Mouse (Mus musculus) embryonic fibroblast, embryonic 13.5 days (primary cell): ENCODE measurements around the gene Peg10. TPM values are rescaled to one million over a fixed set of nuclear protein-coding genes. Genes with fewer than 3 reads are reported as not detected.
"Not testable (repeated sequence)": the region's sequence is repeated elsewhere in the genome, so short reads cannot be mapped to it uniquely, and the experiment has no call there.

Source experiments
- H3K27ac ChIP-seq: 2 replicates; pipeline ENCODE4 v1.5.1; 2012; ENCODE audit warnings: low read length, control low read depth, inconsistent platforms; ENCODE audit not compliant: insufficient read depth
- H3K4me1 ChIP-seq: 2 replicates; pipeline ENCODE4 v1.6.1; 2011; ENCODE audit warnings: low read length; ENCODE audit not compliant: control insufficient read depth, insufficient read depth
- H3K4me3 ChIP-seq: 2 replicates; pipeline ENCODE4 v1.5.1; 2011; ENCODE audit warnings: mild to moderate bottlenecking, control low read depth, low read length; ENCODE audit not compliant: insufficient read depth
- CTCF ChIP-seq: IDR thresholded peaks from 2 replicates; pipeline ENCODE4 v1.5.1; 2011; ENCODE audit warnings: mild to moderate bottlenecking, control low read depth, low read length, moderate library complexity, borderline replicate concordance; ENCODE audit not compliant: insufficient read depth
- POLR2A ChIP-seq: IDR thresholded peaks from 2 replicates; pipeline ENCODE4 v1.6.1; 2011; ENCODE audit warnings: low read depth, mild to moderate bottlenecking, control low read depth, low read length, moderate library complexity
- polyA plus RNA-seq: library from polyadenylated mRNA; stranded (reverse); fragments of >200 nt; gene quantifications from 2 replicates; pipeline ENCODE4 v1.2.4, GENCODE M21; 2011; ENCODE audit warnings: low read depth; ENCODE audit not compliant: missing spikeins, insufficient read length

The Peg10 gene
- polyA plus RNA-seq, 1 experiment, result 22.9 TPM

DNA sequence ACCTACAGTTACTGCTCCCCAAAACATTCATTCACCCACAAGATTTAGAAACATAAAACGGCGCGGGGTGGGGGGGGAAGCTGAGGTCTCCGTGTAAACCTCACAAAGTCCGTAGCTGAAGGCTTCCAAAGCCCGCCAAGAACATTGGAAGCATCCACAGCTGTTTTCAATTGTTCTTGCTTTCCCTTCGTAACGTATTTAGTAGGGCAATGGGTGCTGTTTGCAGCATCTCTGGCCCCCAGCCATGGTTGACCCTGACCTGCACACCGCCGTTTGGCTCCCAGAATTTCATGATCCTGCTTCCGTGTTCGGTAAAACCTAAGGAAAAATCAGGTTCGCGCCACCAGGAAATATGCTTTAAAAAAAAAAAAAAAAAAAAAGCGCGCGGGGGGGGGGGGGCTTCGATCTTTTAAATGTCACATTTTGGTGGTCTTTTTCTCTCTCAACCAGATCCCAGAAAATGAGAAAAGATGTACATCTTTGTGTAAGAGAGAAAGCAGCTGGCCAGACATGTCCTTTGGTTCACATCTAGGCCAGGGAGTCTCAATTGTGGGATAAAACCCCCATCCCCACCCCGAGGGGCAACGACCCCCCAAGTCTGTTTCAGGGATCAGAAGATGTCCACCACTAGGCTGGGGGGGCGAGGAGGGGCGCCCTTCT is 940 bp upstream of the Peg10 start:
- peak overlapping the region; percentile 55 for H3K4me3 ChIP-seq
- H3K27ac ChIP-seq, result peak overlapping the region; percentile 79
- no peaks in the 10 kb centered on the region for H3K4me1 ChIP-seq
- TF ChIP-seq CTCF, result no peak
- TF ChIP-seq POLR2A, result no peak; the same call in 1 of the 2 replicates

GRCm38 (mm10) chr6:4747677-4748505 is 785 bp downstream of the Peg10 start:
- Histone ChIP-seq H3K4me1 (no peaks in the 10 kb centered on the region), H3K4me3 (peak overlapping the region; percentile 16), H3K27ac (no peak overlapping the region)
- TF ChIP-seq POLR2A, result no peak
- TF ChIP-seq CTCF, result no peak

DNA sequence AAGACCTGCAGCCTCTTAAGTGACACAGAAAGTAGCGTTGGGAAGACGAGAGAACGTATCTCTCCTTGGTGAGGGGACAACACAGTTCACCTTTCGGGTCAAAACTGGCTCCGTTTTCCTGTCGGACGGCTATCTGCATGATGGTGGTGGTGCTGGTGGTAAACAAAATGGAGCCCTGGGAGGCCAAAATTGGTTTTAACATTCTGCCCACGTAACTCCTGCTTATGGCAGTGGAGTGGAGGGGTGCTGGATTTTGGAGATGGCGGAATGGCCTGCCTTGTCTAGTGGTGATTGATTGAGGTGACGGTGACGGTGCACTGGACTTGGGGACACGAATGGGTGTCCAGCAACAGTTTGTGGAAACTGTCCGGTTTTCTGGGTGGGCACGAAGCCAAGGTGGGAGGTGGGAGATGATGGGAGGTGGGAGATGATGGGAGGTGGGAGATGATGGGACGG is 1.4 kb downstream of the Peg10 start:
- no peaks in the 10 kb centered on the region for H3K4me1 ChIP-seq
- no peak for TF ChIP-seq CTCF
- TF ChIP-seq POLR2A, result no peak
- H3K4me3 ChIP-seq, result peak overlapping the region; percentile 16
- H3K27ac ChIP-seq, result no peak overlapping the region

DNA sequence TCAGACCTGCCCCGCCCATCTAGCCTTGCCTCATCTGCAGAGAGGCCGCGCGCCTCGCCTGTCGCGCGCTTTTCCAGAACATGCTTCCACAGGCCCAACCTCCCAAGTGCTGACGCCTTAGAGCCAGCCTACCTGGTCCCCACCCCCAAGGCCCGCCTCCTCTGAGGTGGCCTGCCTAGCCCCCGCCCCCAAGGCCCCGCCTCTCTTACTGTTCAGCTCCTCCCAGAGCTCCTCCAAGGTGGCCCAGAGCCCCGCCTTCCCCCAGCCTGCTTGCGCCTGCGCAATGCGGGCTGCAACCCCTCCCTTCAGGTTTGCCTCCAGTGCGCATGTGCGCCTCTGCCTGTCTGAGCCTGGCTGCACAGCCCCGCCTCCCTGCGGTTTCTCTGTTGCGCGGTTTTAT is 2.0 kb downstream of the Peg10 start:
- Histone ChIP-seq H3K27ac (no peak overlapping the region), H3K4me1 (no peaks in the 10 kb centered on the region), H3K4me3 (no peak overlapping the region)

DNA sequence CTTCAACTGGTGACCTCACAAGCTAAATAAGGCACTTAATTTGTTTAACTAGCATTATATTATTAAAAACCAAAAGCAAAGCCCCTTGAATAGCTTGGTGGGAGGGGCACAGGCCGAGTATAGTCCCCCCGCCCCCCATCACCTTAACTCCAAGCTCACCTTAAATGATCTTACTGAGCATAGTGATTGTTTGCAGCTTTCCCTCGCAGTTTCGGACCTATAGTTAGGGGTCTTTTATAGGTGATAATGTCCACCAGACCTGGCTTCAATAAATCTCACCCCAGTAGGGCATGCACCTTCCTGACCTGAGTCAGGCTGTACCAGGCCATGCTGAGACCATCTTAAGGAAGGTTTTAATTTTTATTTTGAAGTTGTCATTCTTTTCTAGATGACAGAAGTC is 4.2 kb downstream of the Peg10 start:
- TF ChIP-seq CTCF (no peak), POLR2A (no peak)
- H3K27ac ChIP-seq, result no peak overlapping the region
- no peaks in the 10 kb centered on the region for H3K4me1 ChIP-seq
- H3K4me3 ChIP-seq, result no peak overlapping the region

More for the DNA sequence above, 2.0 kb downstream of the Peg10 start:
- TF ChIP-seq POLR2A, result no peak
- no peak for TF ChIP-seq CTCF

- H3K27ac ChIP-seq, result no peak overlapping the region
- H3K4me1 ChIP-seq, result no peaks in the 10 kb centered on the region
- no peak overlapping the region for H3K4me3 ChIP-seq
- TF ChIP-seq POLR2A (no peak), CTCF (no peak)
These were observed 7.2 kb downstream of the Peg10 start for GRCm38 (mm10) chr6:4754286-4754685.

GRCm38 (mm10) chr6:4754886-4755285 is 7.8 kb downstream of the Peg10 start:
- no peaks in the 10 kb centered on the region for H3K4me1 ChIP-seq
- H3K4me3 ChIP-seq, result no peak overlapping the region
- H3K27ac ChIP-seq, result no peak overlapping the region
- TF ChIP-seq POLR2A (no peak), CTCF (no peak)

- not testable (repeated sequence) for H3K4me3 ChIP-seq, H3K4me1 ChIP-seq, H3K27ac ChIP-seq
These were observed 14.5 kb downstream of the Peg10 start for GRCm38 (mm10) chr6:4761415-4762142.

GRCm38 (mm10) chr6:4762252-4762651 is 15.1 kb downstream of the Peg10 start:
- Histone ChIP-seq H3K27ac (no peak overlapping the region), H3K4me3 (no peak overlapping the region), H3K4me1 (no peaks in the 10 kb centered on the region)
- TF ChIP-seq CTCF (no peak), POLR2A (no peak)
